8 mouse cellular contexts compared by ENCODE assay signal in the genomic region with DNA sequence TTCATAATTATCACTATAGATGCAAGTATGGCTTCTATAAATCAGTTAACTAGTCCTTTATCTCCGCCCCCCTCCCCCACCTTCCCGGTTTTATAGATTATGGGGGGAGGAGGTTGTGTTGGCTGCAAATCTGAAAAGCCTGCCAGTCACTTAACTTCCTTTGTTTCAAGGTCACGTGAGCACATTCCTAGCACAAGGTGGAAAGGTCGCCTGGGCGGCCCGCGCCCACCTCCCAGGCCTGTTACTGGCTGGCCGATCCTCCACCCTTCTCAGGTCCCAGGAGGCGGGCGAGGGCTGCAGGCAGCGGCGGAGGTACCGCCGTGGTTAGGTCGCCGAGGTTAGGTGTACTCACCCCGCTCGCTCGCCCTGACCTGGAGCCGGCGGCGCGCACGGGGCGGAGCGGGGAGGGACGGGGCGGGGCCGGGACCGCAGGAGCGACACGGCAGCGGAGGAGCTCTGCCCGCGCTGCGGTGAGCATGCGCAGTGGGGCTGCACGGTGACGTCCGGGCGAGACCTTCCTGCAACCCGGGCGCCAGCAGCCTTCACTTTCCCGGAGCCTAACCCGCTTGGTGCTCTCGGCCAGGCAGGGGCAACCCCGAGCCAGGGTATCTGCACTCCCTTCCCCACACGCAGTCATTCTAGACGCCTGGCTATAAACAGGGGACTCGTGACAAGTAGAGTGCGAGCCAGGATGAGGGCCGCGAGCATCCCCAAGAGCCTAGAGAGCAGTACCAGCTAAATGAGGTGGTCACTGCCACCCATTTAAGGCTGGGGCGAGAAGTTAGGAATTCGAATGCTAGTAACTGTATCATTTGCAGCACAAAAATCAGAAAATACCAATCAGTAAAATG. TPM values are rescaled to one million over a fixed set of nuclear protein-coding genes. Genes with fewer than 3 reads are reported as not detected.
A peak's percentile ranks its signal among the peaks of the same experiment; 100 is the strongest.
DNase-seq lines count a peak whose midpoint lies in the region; ATAC-seq lines count a peak whose summit lies in the region.

A gene (minus strand): TSS at position 382 of the 851 bp plus-strand sequence.

- H3K27me3 ChIP-seq in intestine, embryonic 14.5 days (replicated peaks; ENCODE audit: control insufficient read depth, insufficient read depth, low read length), result no peaks in the 10 kb centered on the region

- H3K9ac ChIP-seq in intestine, embryonic 14.5 days (ENCODE audit: low read length), result peak within 1 kb of the TSS; percentile 79

- H3K9me3 ChIP-seq in intestine, embryonic 14.5 days (ENCODE audit: control insufficient read depth, low read length), result no peaks in the 10 kb centered on the region

- WGBS in intestine, embryonic 14.5 days, result under 1% methylated on average over 55 of the region's 55 CpGs

- peak; percentile 97 for ATAC-seq in intestine, embryonic 14.5 days (replicated peaks; ENCODE audit: low FRiP score, low TSS enrichment, low read depth)

- peak; percentile 95 to 98 for DNase-seq in adrenal gland, adult (ENCODE audit: inconsistent age in 2 of 2, low spot score in 1 of 2)
- DNase-seq in embryo, embryonic 10.5 days (ENCODE audit: low spot score), result peak; percentile 91
- peak; percentile 91 for DNase-seq in gastrocnemius, postnatal 14 days
- peak; percentile 94 for DNase-seq in intestine, embryonic 14.5 days (ENCODE audit: low spot score)
- peak; percentile 79 to 87 for DNase-seq in left cerebral cortex, postnatal 14 days (ENCODE audit: low spot score in 2 of 2)
- peak; percentile 94 for DNase-seq in mesoderm, embryonic 11.5 days (ENCODE audit: low read depth, low spot score)
- DNase-seq in right cerebral cortex, postnatal 36 days (ENCODE audit: low spot score in 2 of 2), result peak; percentile 80 to 87
- peak; percentile 96 for DNase-seq in yolk sac, embryonic 10.5 days (ENCODE audit: low spot score)

- H3K4me3 ChIP-seq in intestine, embryonic 14.5 days (ENCODE audit: low read depth, low read length), result peak within 1 kb of the TSS; percentile 68

- H3K27ac ChIP-seq in intestine, embryonic 14.5 days (ENCODE audit: low read depth), result peak within 1 kb of the TSS; percentile 93

- peak within 1 kb of the TSS; percentile 58 for H3K4me2 ChIP-seq in intestine, embryonic 14.5 days (ENCODE audit: low read length)

- 0 out of 2 replicates have a peak, but pooled peaks cover 10% of the 10 kb centered on the region for H3K4me1 ChIP-seq in intestine, embryonic 14.5 days (replicated peaks; ENCODE audit: control insufficient read depth, insufficient read depth, low read length)

- no peaks in the 10 kb centered on the region for H3K36me3 ChIP-seq in intestine, embryonic 14.5 days (ENCODE audit: control insufficient read depth, insufficient read depth, low read length)

- intact Hi-C loops in gastrocnemius, postnatal 14 days (cut with DNase I; ENCODE audit: low total_unique reads), result loop anchor here (10.0 kb wide), 1 partner anchor 141 kb away; no protein-coding TSS in a partner anchor
- intact Hi-C loops in left cerebral cortex, postnatal 14 days (cut with DNase I), result loop anchor here (5.0 to 10.0 kb wide), 2 partner anchors 141 to 238 kb away; a partner anchor contains a TSS

RNA-seq across cellular contexts. Expression of the gene that starts here (rescaled TPM):
- total RNA-seq in gastrocnemius, postnatal 14 days (2021), result 10 to 100 TPM; 12.5 TPM
- 14.5 and 18.7 TPM in 2 replicates for polyA plus RNA-seq in intestine, embryonic 14.5 days (2014; fragmentation: Nextera tagmentation; extraction: Ambion mirVana)
- total RNA-seq in left cerebral cortex, postnatal 14 days (2021), result 10 to 100 TPM; 14.4 to 15.0 TPM

Comparison
In these comparisons a context has a peak if more than half of its experiments do, and no peak if none do; other contexts are left out.
1. Peak in every context shown above with its lines: DNase-seq, ATAC-seq, H3K4me3 ChIP-seq and H3K27ac ChIP-seq.